Mouse (Mus musculus) liver, postnatal 0 days (tissue): Measurements from ENCODE around the gene Fam102b. TPM values are rescaled to one million over a fixed set of nuclear protein-coding genes. Genes with fewer than 3 reads are reported as not detected.
A peak's percentile ranks its signal among the peaks of the same experiment; 100 is the strongest.

Experiments
- ATAC-seq: fragments of 200-750 bp; cut with Nextera tagmentation; 2 replicates; pipeline ENCODE4 v1.8.0; 2017; ENCODE audit warnings: mild to moderate bottlenecking, moderate library complexity
- DNase-seq: peaks from one replicate; pipeline ENCODE4 v3.0.0-alpha.2; 2016
- H3K27ac ChIP-seq: fragments of 300-500 bp; sonication (generic); 2 replicates; pipeline ENCODE4 v1.5.1; 2014; ENCODE audit warnings: antibody characterized with exemption, moderate library complexity, mild to moderate bottlenecking, low read depth
- H3K27me3 ChIP-seq: fragments of 300-500 bp; sonication (generic); 2 replicates; pipeline ENCODE4 v1.6.1; 2014; ENCODE audit warnings: low read length, control low read depth, mixed read lengths; ENCODE audit not compliant: insufficient read depth
- H3K36me3 ChIP-seq: fragments of 300-500 bp; sonication (generic); replicated peaks from 2 replicates; pipeline ENCODE4 v1.6.1; 2014; ENCODE audit warnings: mild to moderate bottlenecking, control low read depth, low read length, moderate library complexity, mixed read lengths; ENCODE audit not compliant: insufficient read depth
- H3K4me1 ChIP-seq: fragments of 300-500 bp; sonication (generic); 2 replicates; pipeline ENCODE4 v1.6.1; 2014; ENCODE audit warnings: antibody characterized with exemption, mild to moderate bottlenecking, control low read depth; ENCODE audit not compliant: insufficient read depth
- H3K4me2 ChIP-seq: fragments of 300-500 bp; sonication (generic); 2 replicates; pipeline ENCODE4 v1.6.1; 2014; ENCODE audit warnings: low read depth, mild to moderate bottlenecking, low read length, moderate library complexity, mixed read lengths
- H3K4me3 ChIP-seq: fragments of 300-500 bp; sonication (generic); 2 replicates; pipeline ENCODE4 v1.5.1; 2014; ENCODE audit warnings: low read depth, low read length
- H3K9ac ChIP-seq: fragments of 300-500 bp; sonication (generic); replicated peaks from 2 replicates; pipeline ENCODE4 v1.6.1; 2014; ENCODE audit warnings: mild to moderate bottlenecking, moderate library complexity
- H3K9me3 ChIP-seq: fragments of 300-500 bp; sonication (generic); 2 replicates; pipeline ENCODE4 v1.6.1; 2016; ENCODE audit warnings: mild to moderate bottlenecking, control low read depth, low read length, mixed read lengths
- CTCF ChIP-seq: sonication (generic); IDR thresholded peaks from 2 replicates; pipeline ENCODE4 v1.5.1; 2016; ENCODE audit warnings: antibody characterized with exemption, low read depth
- EP300 ChIP-seq: IDR thresholded peaks from 2 replicates; pipeline ENCODE4 v1.6.1; 2016; ENCODE audit warnings: antibody characterized with exemption, low read depth, mild to moderate bottlenecking
- WGBS: fragments of 180-500 bp; shearing (Covaris S2); extraction: QIAGEN DNeasy Blood & Tissue Kit; methylation state at CpG from one replicate; pipeline ENCODE4 v1.1.7; 2014; ENCODE audit not compliant: insufficient replicate concordance; 5-methylcytosine and 5-hydroxymethylcytosine counted together
- polyA plus RNA-seq: library from polyadenylated mRNA; unstranded; fragments of >200 nt; fragmentation: Nextera tagmentation; extraction: Ambion mirVana; gene quantifications from 2 replicates; pipeline ENCODE4 v1.2.1, GENCODE M21; 2015

Gene Fam102b
- polyA plus RNA-seq, 1 experiment from 2014 or later = 2.2 TPM

DNA sequence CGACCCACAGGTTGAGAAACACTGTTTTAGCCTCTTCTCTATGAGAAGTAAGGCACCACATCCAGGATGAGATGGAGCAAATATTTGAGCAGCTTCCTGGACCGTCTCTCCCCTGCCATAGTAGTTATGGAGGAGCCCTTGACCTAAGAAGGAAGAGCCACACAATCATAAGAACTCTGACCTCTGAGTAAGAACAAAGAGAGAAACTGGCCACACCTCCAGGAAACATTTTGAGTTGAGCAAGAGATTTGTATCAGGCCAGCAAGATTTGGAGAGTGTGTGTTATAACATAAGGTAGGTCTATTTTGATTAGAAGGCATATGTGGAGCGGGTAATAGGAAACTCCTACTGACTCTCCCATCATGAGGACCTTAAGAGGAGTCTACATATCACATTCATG lies 4.2 kb upstream of the Fam102b start:
- 0 out of 2 replicates have a peak, but pooled peaks cover 4% of the 10 kb centered on the region for H3K9me3 ChIP-seq
- peaks cover 8% of the 10 kb centered on the region; the same call in 1 of the 2 replicates for H3K4me1 ChIP-seq
- H3K4me2 ChIP-seq = no peak overlapping the region
- no peak overlapping the region for H3K27ac ChIP-seq
- 58% methylated on average over 3 of the region's 3 CpGs for WGBS
- H3K4me3 ChIP-seq = no peak overlapping the region
- TF ChIP-seq CTCF (no peak), EP300 (no peak)
- no peaks in the 10 kb centered on the region for H3K36me3 ChIP-seq
- DNase-seq = no peak
- H3K27me3 ChIP-seq = no peaks in the 10 kb centered on the region
- no peak for ATAC-seq
- H3K9ac ChIP-seq = no peak overlapping the region

- Histone ChIP-seq H3K27me3 (no peaks in the 10 kb centered on the region), H3K4me1 (peaks cover 12% of the 10 kb centered on the region), H3K9me3 (0 out of 2 replicates have a peak, but pooled peaks cover 4% of the 10 kb centered on the region), H3K27ac (no peak overlapping the region), H3K36me3 (no peaks in the 10 kb centered on the region), H3K4me2 (no peak overlapping the region), H3K9ac (no peak overlapping the region), H3K4me3 (no peak overlapping the region)
- DNase-seq (no peak), ATAC-seq (no peak)
- 54% methylated on average over 6 of the region's 6 CpGs for WGBS
- no peak for TF ChIP-seq CTCF
- no peak for TF ChIP-seq EP300
These were observed 3.4 kb upstream of the Fam102b start for GRCm38 (mm10) chr3:109030817-109031216.

DNA sequence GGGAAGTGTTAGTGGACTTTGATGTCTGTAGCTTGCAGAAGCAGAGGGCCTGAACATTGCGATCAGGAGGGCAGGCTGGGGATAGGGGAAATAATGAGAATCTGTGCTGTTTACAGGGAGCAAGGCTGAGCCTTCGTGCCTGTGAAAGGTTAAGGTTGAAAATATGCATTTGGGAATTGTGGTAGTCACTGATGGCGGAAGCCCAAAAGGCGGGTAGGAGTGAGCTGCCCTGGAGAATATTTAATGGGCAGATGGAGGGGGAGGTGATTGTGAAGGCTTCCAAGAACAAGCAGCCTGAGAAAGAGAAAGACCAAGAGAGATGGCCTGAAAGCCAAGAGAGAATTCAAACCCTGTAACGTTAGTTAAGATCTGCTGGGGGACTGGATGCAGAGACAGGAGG lies 2.3 kb upstream of the Fam102b start:
- no peak for ATAC-seq
- Histone ChIP-seq H3K4me1 (peaks cover 12% of the 10 kb centered on the region), H3K4me3 (no peak overlapping the region), H3K36me3 (no peaks in the 10 kb centered on the region), H3K4me2 (no peak overlapping the region), H3K9me3 (0 out of 2 replicates have a peak, but pooled peaks cover 4% of the 10 kb centered on the region), H3K27me3 (no peaks in the 10 kb centered on the region), H3K9ac (no peak overlapping the region), H3K27ac (no peak overlapping the region)
- no peak for DNase-seq
- no peak for TF ChIP-seq EP300
- no peak for TF ChIP-seq CTCF
- 72% methylated on average over 5 of the region's 5 CpGs for WGBS

DNA sequence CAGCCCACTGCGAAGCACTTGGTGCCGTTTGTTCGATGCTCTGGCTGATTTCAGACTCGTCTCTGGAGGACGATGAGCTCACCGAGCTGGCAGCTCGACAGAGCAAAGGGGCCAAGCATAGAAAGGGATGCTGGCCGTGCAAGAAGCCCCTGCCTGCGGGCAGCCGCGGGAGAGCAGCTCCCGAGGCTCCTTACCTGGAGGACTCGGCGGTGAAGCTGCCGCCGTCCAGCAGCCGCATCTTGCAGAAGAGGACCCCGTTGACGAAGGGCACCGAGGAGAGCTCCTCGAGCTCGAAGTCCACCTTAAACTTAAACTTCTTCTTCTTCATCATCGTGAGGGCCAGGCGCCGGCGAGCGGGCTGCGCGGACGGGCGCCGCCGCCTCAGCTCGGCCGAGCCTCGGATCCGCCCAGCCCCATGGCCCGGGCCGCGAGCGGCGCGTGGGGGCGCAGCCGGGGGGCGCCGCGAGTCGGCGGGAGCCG lies 376 bp downstream of the Fam102b start:
- peak; percentile 48 for DNase-seq
- Histone ChIP-seq H3K4me2 (peak overlapping the region; percentile 97), H3K27ac (peak overlapping the region; percentile 66), H3K36me3 (no peaks in the 10 kb centered on the region), H3K4me3 (peak overlapping the region; percentile 61), H3K9me3 (no peaks in the 10 kb centered on the region), H3K4me1 (peaks cover 12% of the 10 kb centered on the region), H3K9ac (peak overlapping the region; percentile 73), H3K27me3 (no peaks in the 10 kb centered on the region)
- TF ChIP-seq CTCF (peak; percentile 10; the same call in 1 of the 2 replicates), EP300 (no peak)
- ATAC-seq = peak; percentile 79
- WGBS = under 1% methylated on average over 46 of the region's 51 CpGs

DNA sequence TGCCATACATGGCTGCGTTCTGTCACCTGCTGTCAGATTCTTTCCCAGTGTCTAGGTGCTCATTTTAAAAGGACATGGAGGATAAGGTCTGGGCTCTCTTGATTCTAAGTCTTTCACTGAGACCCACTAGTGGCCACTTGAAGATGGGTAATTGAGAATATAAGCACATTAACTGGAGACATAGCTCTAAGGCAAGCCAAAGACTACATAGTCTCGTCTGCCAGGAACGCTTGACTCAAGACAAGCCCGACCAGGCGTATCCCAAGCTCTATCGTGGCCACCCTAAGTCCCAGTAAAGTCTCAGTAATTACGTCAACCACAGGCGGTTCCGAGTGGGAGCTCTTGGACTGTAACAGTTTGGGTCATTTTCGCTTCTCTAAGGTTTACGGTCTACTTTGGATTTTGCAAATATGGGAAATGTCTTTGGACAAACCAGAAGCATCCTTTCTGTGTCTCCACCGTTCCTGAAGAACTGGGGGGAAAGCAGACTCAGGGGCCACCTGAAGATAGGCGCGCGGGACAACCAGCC lies 881 bp downstream of the Fam102b start:
- Histone ChIP-seq H3K9me3 (no peaks in the 10 kb centered on the region), H3K36me3 (no peaks in the 10 kb centered on the region), H3K4me1 (peaks cover 12% of the 10 kb centered on the region), H3K4me3 (peak overlapping the region; percentile 61), H3K27me3 (no peaks in the 10 kb centered on the region), H3K9ac (peak overlapping the region; percentile 73), H3K27ac (0 out of 2 replicates have a peak overlapping the region, but pooled peaks have one; percentile 66), H3K4me2 (peak overlapping the region; percentile 97)
- WGBS = 6% methylated on average over 15 of the region's 15 CpGs
- DNase-seq = no peak
- TF ChIP-seq CTCF (no peak), EP300 (no peak)
- ATAC-seq = no peak

- DNase-seq = peak; percentile 81
- ATAC-seq = peak; percentile 26
- Histone ChIP-seq H3K9me3 (no peaks in the 10 kb centered on the region), H3K4me1 (peaks cover 12% of the 10 kb centered on the region), H3K4me2 (peak overlapping the region; percentile 97), H3K4me3 (peak overlapping the region; percentile 61), H3K27ac (no peak overlapping the region), H3K9ac (0 out of 2 replicates have a peak overlapping the region, but pooled peaks have one; percentile 39), H3K36me3 (no peaks in the 10 kb centered on the region), H3K27me3 (no peaks in the 10 kb centered on the region)
- 19% methylated on average over 16 of the region's 16 CpGs for WGBS
- TF ChIP-seq CTCF (peak; percentile 94), EP300 (no peak)
These were observed 1.8 kb downstream of the Fam102b start for GRCm38 (mm10) chr3:109025579-109025978.

GRCm38 (mm10) chr3:109023066-109023465 lies 4.3 kb downstream of the Fam102b start:
- Histone ChIP-seq H3K27me3 (no peaks in the 10 kb centered on the region), H3K4me2 (no peak overlapping the region), H3K4me3 (no peak overlapping the region), H3K27ac (no peak overlapping the region), H3K36me3 (no peaks in the 10 kb centered on the region), H3K9ac (no peak overlapping the region), H3K4me1 (peaks cover 12% of the 10 kb centered on the region), H3K9me3 (no peaks in the 10 kb centered on the region)
- ATAC-seq = no peak
- no peak for DNase-seq
- no peak for TF ChIP-seq EP300
- TF ChIP-seq CTCF = no peak
- 80% methylated on average over 8 of the region's 8 CpGs for WGBS
